Mouse (Mus musculus) T-helper 1 cell (primary cell): Measurements from ENCODE around the gene Rpl11.

Experiments used
- in situ Hi-C: fragments of 300-600 bp; cut with MboI, MseI; formaldehyde crosslinking; loops from one replicate; pipeline ENCODE4 v1.15.1; 2025; ENCODE audit warnings: high pct_unique_total_duplicates

Gene Rpl11

GRCm38 (mm10) chr4:136030968-136031909 lies 22.0 kb downstream of the Rpl11 start:
- in situ Hi-C loops, result no loop called here

DNA sequence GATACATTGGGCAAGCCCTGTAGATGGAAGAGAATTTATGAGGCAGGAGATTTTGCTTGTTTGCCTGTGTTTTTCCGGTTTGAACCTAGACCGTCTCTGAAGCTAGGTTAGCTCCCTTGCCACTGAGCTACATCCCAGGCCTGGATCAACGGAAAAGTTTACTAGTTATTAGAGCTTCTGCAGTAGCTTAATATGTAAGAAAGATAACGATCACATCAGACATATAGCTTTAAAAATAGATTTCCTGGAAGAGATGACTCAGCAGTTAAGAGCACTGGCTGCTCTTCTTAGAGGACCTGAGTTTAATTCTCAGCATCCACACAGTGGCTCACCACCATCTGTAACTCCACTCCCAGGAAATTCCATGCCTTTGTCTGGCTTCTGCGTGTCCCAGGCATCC lies 24.5 kb downstream of the Rpl11 start:
- in situ Hi-C loops, result no loop called here

- in situ Hi-C loops, result no loop called here
Observed at GRCm38 (mm10) chr4:136028132-136028564, 25.1 kb downstream of the Rpl11 start.

GRCm38 (mm10) chr4:136027416-136028131 lies 25.7 kb downstream of the Rpl11 start:
- in situ Hi-C loops, result no loop called here

GRCm38 (mm10) chr4:136025350-136025749 lies 27.9 kb downstream of the Rpl11 start:
- in situ Hi-C loops, result no loop called here

DNA sequence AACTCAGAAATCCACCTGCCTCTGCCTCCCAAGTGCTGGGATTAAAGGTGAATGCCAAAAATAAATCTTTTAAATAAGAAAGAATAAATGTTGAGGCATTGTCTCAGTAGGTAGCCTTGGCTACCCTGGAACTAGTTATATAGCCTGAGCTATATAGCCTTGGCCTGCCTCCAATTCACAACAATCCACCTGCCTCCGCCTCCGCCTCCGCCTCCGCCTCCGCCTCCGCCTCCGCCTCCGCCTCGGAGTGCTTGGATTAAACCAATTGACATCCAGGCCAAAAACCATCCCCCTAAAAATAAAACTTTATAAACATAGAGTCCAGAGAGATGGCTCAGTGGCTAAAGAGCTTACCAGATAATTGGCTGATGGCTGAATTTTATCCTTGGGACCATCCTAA lies 30.3 kb downstream of the Rpl11 start:
- in situ Hi-C loops, result no loop called here

DNA sequence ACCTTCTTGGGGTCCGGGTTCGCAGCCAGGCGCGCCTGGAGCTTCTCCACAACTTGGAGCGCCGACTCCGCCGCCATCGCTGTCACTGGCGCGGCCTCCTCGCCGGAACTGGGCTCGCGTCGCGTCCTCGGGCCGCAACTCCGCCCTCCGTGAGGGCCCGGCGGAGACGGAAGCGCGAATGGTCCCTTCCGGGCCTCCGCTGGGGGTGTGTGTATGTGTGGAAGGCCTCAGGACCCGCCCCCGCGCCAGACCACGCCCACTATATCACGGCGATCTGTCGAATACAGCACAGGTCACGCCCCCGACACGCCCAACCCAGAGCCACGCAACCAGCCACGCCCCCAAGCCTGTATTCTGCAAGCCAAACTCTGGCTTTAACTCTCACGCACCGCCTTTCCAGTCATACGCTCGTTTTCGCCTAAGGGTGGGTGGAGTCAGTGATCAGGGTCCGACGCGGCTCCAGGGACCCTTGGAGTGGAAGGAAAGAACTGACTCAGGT lies 31.6 kb downstream of the Rpl11 start, which contains the start of gene Eloa:
TSS of gene Eloa (minus strand) at position 215 of the 499 bp plus-strand sequence.
- in situ Hi-C loops, result no loop called here

GRCm38 (mm10) chr4:136020743-136021548 lies 32.3 kb downstream of the Rpl11 start:
- in situ Hi-C loops, result no loop called here

DNA sequence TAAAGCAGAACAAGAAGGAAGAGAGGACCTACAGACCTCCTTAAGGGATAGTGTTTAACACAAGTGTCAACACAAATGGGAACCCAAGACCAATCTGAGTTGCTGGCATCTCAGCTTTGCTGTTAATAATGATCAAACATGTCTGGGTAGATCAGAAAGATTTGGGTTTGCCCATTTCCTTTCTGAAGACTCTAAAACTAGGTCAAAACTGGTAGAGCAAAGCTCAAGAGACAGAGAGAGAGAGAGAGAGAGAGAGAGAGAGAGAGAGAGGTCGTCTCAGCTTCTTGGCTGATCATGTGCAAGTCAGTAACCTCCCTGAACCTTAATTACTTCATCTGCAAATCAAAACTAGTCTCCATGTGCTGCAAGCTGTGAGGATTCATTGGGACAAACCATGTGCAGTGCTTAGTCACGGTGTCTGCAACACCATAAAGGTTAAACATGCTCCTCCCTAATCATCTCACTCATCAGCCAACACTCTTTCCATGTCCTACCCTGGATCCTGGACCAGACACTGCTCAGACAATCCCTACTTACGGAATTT lies 37.1 kb downstream of the Rpl11 start:
- in situ Hi-C loops, result no loop called here

GRCm38 (mm10) chr4:136010586-136010985 lies 42.6 kb downstream of the Rpl11 start:
- in situ Hi-C loops, result no loop called here

DNA sequence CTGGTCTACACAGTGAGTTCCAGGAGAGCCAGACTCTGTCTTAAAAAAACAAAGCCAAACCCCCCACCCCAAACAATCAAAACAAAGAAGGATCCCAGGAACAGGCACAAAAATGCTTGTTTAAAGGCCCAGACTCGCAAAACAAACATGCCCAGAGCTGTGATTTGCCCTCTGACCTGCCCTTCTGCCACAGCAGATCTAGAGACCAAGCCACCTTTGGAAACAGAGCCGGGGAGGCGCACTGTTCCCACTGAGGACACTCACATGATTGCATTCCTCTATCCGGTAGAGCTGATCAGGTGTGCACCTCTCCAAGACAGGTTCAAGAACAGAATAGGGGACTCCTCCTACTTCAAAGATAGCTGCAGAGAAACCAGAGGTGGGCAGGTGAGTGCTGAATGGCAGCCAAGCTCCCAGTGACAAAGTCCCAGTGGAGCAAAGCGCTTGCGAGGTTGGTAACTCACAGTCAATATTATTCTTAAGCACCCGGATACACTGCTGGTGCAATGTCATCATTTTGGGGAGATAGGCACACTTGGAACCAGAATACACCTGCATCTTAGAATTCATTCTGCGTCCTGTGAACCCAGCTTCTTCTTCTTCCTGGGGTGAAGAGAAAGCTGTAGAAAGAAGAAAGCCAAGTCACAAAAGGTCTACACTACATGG lies 44.3 kb downstream of the Rpl11 start:
- in situ Hi-C loops, result no loop called here

- in situ Hi-C loops, result no loop called here
Observed at GRCm38 (mm10) chr4:136006821-136007220, 46.4 kb downstream of the Rpl11 start.

GRCm38 (mm10) chr4:136004921-136005320 lies 48.3 kb downstream of the Rpl11 start:
- in situ Hi-C loops, result no loop called here

GRCm38 (mm10) chr4:136004107-136004675 lies 49.0 kb downstream of the Rpl11 start:
- in situ Hi-C loops, result no loop called here

- in situ Hi-C loops, result no loop called here
Observed at GRCm38 (mm10) chr4:135995118-135995517, 58.1 kb downstream of the Rpl11 start.

DNA sequence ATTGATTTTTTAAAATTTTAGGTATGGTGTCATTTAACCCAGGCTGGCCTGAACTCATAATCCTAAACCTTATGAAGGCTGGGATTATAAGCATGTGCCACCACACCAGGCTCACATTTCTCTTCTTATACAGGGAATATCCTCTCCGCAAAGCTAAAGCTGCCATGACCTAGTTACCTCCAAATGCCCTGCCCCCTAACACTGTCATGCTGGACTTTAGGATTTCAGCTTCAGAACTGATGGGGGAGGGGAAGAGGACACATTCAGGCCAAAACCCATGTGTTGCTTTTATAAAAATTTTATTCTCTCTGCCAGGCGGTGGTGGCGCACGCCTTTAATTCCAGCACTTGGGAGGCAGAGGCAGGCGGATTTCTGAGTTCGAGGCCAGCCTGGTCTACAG lies 59.3 kb downstream of the Rpl11 start:
- in situ Hi-C loops, result loop anchor here (5.0 kb wide), 1 partner anchor 43 kb away; no protein-coding TSS in a partner anchor

DNA sequence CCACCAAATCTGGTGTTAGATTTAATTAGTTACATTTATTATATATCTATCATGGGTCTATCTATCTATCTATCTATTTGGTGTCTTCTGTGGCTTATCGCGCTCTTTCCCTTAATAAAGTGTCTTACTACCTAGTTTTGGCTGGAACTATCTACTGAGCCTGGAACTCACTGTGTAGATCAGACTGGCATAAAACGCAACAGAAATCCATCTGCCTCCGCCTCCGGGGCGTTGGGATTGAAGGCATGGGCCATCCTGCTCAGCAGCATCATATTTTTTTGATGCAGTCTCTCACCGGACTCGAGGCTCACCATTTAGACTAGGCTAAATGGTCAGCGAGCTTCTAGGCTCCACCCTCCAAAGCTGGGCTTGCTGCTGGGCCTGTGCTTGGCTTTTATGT lies 65.5 kb downstream of the Rpl11 start:
- in situ Hi-C loops, result no loop called here

- in situ Hi-C loops, result no loop called here
Observed at GRCm38 (mm10) chr4:135986943-135987710, 66.1 kb downstream of the Rpl11 start, which contains the start of gene Pithd1. Gene Pithd1 (minus strand): TSS chr4:135987264.

DNA sequence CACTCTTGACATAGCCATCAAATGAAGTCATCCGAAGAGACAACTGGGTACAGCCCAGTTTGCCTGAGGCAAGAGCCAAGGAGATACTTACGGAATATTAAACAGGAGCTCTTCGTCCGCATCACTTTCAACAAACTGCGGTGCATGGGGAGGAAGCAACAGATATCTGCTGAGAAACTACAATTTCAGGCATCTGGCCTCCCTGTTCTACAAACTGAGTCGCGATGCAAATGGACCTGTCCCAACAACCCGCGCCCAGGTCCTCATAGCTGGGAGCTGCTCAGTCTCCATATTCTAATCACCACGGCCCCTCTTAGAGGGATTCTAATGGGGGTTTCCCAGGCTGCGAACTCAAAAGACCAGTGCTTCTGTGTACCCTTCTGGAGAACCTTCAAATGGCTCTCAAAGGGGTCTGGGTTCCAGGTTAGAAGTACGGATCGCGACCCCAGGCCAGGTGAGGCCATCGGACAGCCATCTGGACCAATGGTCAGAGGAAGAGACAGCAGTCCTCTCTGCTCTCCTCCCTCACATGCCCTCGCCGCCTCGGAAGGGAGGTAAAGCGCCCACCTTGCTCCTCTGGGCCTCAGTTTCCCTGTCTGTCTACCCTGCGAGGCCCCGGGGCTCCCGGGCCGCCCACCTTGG lies 66.8 kb downstream of the Rpl11 start:
- in situ Hi-C loops, result no loop called here
